Mouse (Mus musculus) megakaryocyte, embryonic 14.5 days (primary cell): ENCODE data around the gene Macrod1.

Experiments
- FLI1 ChIP-seq: IDR thresholded peaks from 2 replicates; pipeline ENCODE4 v1.6.1; 2012; ENCODE audit warnings: low read length, inconsistent platforms, mixed read lengths
- GATA1 ChIP-seq: IDR thresholded peaks from 3 replicates; pipeline ENCODE4 v1.6.1; 2012; ENCODE audit warnings: mixed read lengths, low read length, inconsistent platforms, borderline replicate concordance

DNA sequence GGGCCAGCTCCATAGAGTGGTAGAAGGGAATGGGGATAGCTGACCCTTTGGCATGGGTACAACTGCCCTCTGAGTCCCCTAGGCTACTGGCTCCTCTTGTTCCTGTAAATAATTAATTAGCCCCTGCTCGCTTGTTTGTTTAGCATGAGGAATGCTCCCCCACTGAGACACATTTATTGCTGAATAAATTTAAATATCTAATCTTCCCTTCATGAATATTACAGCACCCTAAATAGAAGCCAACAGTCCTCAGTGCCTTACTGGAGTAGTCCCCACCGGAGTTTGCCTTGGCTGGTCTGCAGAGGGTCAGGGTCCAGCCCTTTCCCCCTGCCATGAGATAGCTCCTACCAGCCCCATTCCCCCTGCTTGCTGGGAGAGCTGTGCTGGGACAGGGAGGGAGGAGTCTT lies 136.0 kb downstream of the Macrod1 start:
- TF ChIP-seq FLI1 (no peak), GATA1 (no peak)
